Mouse (Mus musculus): Measurements from ENCODE around the gene Zfp639.

- TF ChIP-seq CTCF (IDR thresholded peaks at IDR 0.05) (no peak), EP300 (IDR thresholded peaks at IDR 0.05) (no peak)
These were observed at the start of gene Zfp639 for GRCm38 (mm10) chr3:32509496-32510374.
